Mouse (Mus musculus) thymus, postnatal 14 days (tissue): ENCODE measurements around the gene Atp5d.

Source experiments
- DNase-seq: peaks from one replicate; pipeline ENCODE4 v3.0.0; 2021

The Atp5d gene

GRCm38 (mm10) chr10:80117736-80118135 is 20.7 kb upstream of the Atp5d start:
- peak; percentile 45 for DNase-seq

DNA sequence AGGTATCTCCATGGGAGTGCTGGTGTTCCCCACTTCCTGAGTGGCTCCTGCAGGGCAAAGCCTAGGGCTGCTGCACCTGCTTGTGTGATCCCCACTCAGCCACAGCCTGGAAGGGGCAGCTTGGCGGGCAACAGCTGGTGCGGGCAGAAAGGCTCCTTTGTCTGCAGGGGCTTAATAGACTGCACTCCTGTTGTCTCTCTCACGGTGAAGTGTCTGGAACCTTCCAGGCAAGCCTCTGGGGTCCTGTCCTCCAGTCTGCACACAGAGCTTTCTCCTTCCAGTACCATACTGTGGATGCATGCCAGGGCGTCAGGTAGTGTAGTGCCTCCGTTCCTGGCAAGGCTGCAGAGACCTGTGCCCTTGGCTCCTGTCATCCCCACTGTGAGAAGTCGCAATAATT is 19.9 kb upstream of the Atp5d start:
- peak; percentile 30 for DNase-seq

DNA sequence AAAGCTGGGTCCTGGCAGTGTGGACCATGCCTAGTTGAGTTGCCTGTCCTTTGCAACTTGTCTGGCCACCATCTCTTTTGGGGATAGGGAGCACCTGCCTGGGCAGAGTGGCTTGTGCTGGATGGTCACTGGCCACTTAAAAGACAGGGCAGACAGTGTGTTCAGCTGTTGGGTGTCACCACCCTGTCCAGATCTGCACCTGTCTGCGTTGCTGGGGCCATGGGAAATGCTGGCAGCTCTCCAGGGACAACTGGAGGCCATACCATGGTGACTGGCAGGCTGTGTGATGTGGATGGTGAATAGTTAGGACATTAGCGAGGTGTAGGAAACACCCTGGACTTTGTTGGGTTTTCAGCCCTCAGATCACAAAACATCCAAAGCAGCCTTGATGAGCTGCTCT is 18.3 kb upstream of the Atp5d start:
- no peak for DNase-seq

DNA sequence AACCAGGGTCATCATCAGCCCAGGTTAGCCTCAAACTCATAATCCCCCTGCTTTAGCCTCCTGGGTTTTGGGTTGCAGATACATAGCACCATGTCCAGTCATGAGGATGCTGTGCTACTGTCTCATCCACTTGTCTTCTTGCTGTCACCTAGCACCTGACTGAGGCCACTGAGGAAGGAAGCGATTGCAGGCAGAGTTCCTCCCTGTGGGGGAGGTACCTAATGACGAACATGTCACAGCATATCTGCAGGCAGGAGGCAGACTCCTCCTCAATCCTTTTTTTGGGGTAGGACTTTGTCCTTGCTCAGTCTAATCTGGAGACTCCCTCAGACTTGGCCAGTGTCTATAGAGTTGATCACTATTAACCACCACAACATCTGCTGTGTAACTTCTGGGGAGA is 16.8 kb upstream of the Atp5d start:
- DNase-seq: no peak

DNA sequence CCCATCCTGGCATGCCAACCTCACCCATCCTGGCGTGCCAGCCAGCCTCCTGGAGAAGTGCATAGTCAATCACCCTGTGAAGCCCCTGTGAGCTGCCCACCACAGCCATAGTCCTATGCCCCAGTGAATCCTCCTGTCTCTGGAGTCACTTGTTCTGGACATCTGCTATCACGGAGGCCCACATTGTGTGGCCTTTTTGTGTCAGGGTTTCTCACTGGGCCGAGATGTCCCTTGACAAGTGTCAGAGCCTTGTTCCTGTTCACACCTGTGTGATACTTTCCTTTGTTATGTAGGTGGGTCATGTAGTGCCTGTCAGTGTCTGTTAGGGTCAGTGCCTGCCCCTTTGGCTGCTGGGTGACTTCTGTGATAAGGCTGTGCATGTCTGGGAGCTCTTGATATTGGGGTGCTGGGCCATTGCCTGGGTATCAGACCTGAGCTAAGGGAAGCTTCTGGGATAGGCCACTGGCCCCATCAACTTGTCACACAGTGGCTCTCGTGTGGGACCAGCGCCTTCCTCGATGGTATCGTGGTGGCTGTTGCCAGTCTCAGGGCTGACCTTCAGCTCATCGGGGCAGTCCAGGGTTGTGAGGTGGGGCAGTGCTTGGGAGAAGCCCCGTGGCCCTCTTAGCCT is 14.4 kb upstream of the Atp5d start:
- DNase-seq: no peak

- no peak for DNase-seq
Measured at GRCm38 (mm10) chr10:80127920-80128319, 10.5 kb upstream of the Atp5d start.

DNA sequence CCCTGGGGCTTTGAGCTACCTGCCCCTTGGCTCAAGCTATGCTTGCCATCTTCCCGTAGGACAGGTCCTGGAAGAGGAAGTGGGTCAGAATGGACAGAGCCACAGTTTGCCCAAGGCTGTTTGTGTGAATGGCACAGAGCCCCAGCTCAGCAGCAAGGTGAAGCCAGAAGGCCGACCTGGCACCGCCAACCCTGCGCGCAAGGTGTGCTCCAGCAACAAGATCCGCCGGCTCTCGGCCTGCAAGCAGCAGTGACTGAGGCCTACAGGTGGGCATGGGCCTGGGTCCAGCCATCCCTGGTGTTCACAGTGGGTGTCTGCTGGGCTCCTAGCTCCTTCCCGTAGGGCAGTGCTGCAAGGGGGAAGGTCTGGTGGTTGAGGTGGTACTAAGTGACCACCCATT is 8.6 kb upstream of the Atp5d start:
- no peak for DNase-seq

GRCm38 (mm10) chr10:80130403-80131031 is 7.9 kb upstream of the Atp5d start:
- DNase-seq: no peak

- no peak for DNase-seq
Measured at GRCm38 (mm10) chr10:80131316-80131951, 7.0 kb upstream of the Atp5d start.

DNA sequence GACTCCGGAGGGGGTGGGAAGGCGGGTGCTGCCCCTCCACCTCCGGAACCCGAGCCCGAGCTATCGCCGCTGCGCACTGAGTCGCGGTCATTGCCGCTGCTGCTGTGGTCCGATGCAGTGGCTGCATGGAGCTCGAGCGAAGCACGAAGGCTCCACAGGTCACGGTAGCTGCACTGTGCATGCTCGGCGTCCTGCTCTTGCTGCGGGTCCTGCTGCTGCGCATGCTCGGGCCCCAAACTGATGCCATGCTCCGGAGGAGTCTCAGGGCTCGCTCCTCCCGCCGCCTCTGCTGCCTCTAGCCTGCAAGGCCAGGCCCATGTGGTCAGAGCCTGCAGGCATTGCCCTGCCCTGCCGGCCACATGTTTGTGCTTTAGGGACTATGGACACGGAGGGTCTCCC is 6.5 kb upstream of the Atp5d start:
- no peak for DNase-seq

DNA sequence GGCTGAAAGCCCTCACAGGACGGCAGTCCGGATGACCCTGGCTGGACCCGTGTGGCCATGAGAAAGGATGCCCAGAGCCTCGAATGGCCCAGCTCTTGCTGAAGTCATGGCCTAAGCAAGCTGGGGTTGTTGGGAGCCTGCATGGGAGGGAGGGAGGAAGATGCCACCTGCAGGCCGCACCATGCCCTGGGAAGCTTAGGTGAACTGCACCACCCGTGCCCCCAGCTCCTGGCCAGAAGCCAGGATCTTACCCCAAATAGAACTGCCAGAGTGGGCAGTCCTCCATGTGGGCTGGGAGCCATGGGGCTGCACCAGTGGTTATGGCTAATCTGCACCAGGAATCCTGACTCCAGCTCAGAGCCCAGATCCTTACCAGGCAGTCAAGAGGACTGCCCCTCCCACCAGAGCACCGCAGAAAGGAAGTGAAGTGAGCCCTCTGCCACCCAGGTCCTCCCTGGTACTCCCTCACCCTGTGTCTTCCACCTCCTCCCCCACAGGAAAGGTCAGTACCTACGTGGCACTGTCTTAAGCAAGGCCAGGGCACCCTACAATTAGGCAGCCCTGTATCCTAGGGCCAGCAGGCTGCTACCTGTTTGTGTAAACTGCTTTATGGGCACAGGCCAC is 5.1 kb upstream of the Atp5d start:
- DNase-seq: peak; percentile 50

DNA sequence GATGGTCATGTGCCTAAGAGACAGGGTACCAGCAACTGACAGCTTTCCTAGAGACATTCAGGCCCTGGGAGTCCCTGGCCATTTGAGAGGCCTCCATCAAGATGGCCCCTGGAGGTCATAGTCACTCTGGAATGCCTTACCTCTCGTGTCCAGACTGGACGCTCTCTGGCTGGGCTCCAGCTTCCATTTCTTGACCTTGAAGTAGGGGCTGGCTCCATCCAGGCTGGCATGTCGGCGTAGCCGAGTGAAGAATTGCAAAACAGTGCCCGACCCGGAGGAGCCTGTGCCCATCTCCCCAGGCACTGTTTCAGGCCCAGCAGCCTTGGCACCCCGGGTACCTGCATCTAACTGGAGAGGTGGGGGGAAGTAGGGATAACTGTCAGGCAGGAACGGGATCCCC is 4.0 kb upstream of the Atp5d start:
- DNase-seq: no peak

DNA sequence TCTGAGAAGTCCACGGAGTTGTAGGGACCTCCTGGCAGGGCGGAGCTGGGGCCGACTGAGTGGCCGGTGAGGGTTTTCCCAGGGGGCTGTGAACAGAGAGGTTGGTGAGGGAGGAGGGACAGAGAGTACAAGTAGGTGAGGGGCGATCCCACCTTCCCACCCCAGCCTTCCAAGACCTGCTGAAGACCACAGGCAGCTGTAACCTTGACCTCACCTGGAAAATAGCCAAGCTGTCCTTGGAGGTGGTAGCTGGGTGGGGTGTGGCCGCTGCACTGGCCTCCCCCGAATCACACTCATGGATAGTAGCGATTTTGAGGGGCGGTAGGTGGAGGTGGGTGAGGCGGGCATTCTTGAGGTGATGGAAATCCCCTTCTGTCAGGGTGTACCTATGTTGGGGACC is 3.3 kb upstream of the Atp5d start:
- no peak for DNase-seq

DNA sequence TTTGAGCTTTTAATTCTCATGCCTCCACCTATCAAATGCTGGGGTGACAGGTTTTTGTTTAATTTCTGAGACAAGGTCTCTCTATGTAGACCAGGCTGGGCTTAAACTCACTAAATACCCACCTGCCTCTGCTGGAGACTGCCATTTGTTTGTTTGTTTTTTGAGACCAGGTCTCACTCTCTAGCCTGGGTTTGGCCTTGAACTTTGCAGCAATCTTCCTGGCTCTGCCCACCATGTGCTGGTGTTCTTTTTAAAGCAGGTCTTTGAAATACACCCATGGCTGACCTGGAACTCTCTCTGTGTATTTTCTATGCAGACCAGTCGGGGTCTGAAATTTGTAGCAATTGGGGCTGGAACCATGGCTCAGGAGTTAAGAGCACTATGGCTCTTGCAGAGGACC is 2.8 kb upstream of the Atp5d start:
- DNase-seq: no peak

- DNase-seq: no peak
Measured at GRCm38 (mm10) chr10:80136179-80136951, 2.1 kb upstream of the Atp5d start.

DNA sequence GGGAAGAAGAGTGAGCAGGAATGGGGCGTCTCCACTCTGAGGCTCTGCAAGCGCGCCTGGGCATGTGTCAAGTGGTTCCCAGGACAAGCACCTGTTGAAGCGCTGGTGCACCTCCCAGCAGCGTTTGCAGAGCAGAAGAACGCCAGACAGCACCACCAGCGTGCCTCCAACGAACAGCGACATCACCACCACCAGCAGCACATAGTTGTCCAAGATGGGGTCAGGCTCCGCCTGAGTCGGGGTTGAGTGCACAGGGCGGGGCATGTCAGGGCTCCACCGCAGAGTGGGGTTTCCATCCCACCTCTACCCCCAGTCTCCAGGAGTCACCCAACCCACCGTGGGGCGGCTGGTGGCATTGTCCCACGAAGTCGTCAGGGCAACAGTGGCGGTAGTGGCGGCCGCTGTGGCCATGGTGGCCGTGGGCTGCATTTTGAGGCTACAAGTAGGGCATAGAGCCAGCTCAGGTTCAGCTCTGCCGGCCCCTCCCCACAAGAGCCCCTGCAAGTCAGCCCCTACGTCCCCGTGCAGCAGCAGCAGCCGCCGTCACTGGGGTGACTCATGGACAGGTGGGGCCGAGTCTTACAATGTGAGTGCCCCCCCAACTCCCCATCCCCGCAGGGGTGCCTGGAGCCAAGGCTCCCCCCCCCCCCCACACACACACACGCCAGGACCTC is 1.3 kb upstream of the Atp5d start:
- peak; percentile 53 for DNase-seq

DNA sequence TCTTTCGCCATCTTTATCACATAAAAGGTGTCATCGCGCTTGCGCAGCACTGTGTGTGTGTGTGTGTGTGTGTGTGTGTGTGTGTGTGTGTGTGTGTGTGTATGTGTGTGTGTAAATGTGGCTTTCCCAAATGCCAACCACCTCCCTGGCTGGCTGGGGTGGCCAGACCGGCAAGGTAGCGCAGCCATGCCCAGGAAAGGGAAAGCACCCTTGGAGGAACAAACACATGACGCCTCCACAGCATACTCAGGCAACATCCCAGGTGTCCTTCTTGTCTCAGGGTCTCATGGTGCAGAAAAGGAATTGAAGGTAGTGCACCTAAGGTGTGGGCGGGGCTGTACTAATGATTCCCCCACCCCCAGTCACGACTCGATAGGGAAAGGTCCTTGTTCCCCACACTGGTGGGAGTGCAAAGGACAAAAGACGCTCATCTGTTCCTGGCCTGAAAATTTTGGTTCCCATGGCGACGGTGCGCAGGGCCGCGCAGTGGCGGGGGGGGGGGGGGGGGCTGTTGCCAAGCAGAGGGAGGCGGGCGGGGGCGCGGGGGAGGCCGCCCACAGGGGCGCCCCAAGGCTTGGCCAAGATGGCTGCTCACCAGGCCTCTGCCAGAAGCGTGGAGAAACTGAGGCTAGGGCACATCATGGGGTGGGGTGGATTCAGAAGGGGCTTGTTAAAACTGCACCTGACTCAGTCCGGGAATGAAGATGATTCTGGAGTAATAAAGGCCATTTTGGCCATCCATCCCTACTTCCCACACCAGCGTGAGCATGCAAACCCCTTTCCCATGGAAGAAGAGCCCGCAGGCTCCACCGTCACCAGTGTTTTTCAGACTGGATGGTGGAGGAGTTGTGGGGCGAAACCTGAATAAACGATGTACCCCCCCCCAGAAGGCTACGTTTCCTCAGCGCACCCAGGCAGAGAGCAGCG is 543 bp upstream of the Atp5d start:
- no peak for DNase-seq

DNA sequence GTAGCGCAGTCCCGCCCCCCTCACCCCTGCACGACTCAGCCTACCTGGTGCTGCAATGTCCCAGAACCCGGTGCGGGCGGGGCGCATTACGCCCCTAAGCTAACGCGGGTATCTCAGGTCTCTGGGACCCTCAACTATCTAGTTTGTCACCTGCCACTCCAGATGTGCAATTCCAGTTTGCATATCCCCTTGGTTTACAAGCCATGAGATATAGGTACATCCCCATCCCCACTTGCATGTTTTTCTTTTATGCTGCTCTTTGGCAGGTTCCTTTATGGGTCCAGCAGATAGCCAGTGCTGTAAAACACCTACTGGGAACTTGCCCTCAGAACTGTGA is 975 bp downstream of the Atp5d start:
- no peak for DNase-seq

GRCm38 (mm10) chr10:80139975-80140665 is 1.7 kb downstream of the Atp5d start:
- DNase-seq: no peak

GRCm38 (mm10) chr10:80140666-80141035 is 2.2 kb downstream of the Atp5d start, which contains the start of gene Cbarp:
Cbarp (minus strand) TSS chr10:80140835.
- no peak for DNase-seq

DNA sequence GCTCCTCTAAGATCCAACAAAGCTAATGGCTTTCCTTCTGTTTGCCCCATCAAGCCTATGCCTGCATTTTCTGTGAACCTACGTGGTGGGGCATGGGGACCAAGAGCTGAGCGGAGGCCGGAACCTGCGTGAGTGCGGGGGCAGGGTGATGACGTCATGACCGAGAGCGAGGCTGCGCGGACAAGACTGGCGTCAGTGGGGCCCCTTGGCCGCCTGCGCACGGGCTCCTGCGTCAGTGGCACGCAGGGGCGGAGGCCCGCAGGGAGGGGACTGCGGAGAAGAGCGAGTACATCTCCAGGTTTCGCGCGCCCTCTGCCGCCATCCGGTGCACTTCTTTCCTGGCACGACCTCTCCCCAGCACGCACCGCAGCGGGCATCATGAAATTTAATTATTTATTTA is 2.8 kb downstream of the Atp5d start:
- peak; percentile 98 for DNase-seq
